Mouse (Mus musculus) layer of hippocampus, adult 18-20 months (tissue): ENCODE results near the gene Gm39653. TPM values are rescaled to one million over a fixed set of nuclear protein-coding genes. Genes with fewer than 3 reads are reported as not detected.

Source experiments
- total RNA-seq, 2 experiments: library from RNA; stranded (reverse); gene quantifications; 2 replicates each; pipeline ENCODE4 v1.2.3; 2021

Gm39653 gene
- total RNA-seq, 2 experiments from 2014 or later: not detected

Other genes with a start within 250 kb of the Gm39653 start
- gene Adam23, start 170.1 kb upstream of the Gm39653 start, total RNA-seq: 100 to 1,000 TPM; 118 to 133 TPM
- gene Dytn, start 71.0 kb downstream of the Gm39653 start, total RNA-seq: under 1 TPM in 1 of 2 experiments, not detected in 1; 0.12 TPM
- under 1 TPM; 0.51 to 0.72 TPM for gene Mdh1b, start 114.3 kb downstream of the Gm39653 start, total RNA-seq
- gene Fastkd2, start 114.6 kb downstream of the Gm39653 start, total RNA-seq: 10 to 100 TPM; 19.5 to 21.6 TPM
- not detected for gene 4933402D24Rik, start 153.3 kb downstream of the Gm39653 start, total RNA-seq